Mouse (Mus musculus) ES-Bruce4 (cell line): ENCODE data around the gene Ankrd63. TPM values are rescaled to one million over a fixed set of nuclear protein-coding genes. Genes with fewer than 3 reads are reported as not detected.
"Not testable (repeated sequence)": the region's sequence is repeated elsewhere in the genome, so short reads cannot be mapped to it uniquely, and the experiment has no call there.

Experiments used
- H3K27ac ChIP-seq: 2 replicates; pipeline ENCODE4 v1.5.1; 2012; ENCODE audit warnings: low read length, inconsistent platforms; ENCODE audit not compliant: insufficient read depth
- H3K27me3 ChIP-seq: 2 replicates; pipeline ENCODE4 v1.6.1; 2012; ENCODE audit warnings: mild to moderate bottlenecking, low read length, inconsistent platforms; ENCODE audit not compliant: control insufficient read depth, poor library complexity, insufficient read depth, severe bottlenecking
- H3K36me3 ChIP-seq: 2 replicates; pipeline ENCODE4 v1.6.1; 2012; ENCODE audit warnings: inconsistent platforms, mild to moderate bottlenecking, low read length, moderate library complexity; ENCODE audit not compliant: control insufficient read depth, poor library complexity, insufficient read depth, severe bottlenecking
- H3K4me1 ChIP-seq: one replicate; pipeline ENCODE4 v1.8.1; 2011; ENCODE audit warnings: low read length; ENCODE audit not compliant: control insufficient read depth, insufficient read depth
- H3K4me3 ChIP-seq: 2 replicates; pipeline ENCODE4 v1.5.1; 2011; ENCODE audit warnings: low read depth, mild to moderate bottlenecking, low read length
- H3K9ac ChIP-seq: 2 replicates; pipeline ENCODE4 v1.6.1; 2012; ENCODE audit warnings: low read depth, mild to moderate bottlenecking, inconsistent platforms; ENCODE audit not compliant: poor library complexity, severe bottlenecking
- H3K9me3 ChIP-seq: replicated peaks from 2 replicates; pipeline ENCODE4 v1.6.1; 2012; ENCODE audit warnings: mild to moderate bottlenecking, low read length, inconsistent platforms; ENCODE audit not compliant: control insufficient read depth, poor library complexity, insufficient read depth, severe bottlenecking
- CTCF ChIP-seq: IDR thresholded peaks from one replicate; pipeline ENCODE4 v1.8.1; 2011; ENCODE audit warnings: low read depth, low read length
- EP300 ChIP-seq: IDR thresholded peaks from 2 replicates; pipeline ENCODE4 v1.6.1; 2011; ENCODE audit warnings: low read depth, low read length; ENCODE audit not compliant: insufficient read depth
- POLR2A ChIP-seq: IDR thresholded peaks from one replicate; pipeline ENCODE4 v1.8.1; 2011; ENCODE audit warnings: low read length; ENCODE audit not compliant: insufficient read depth
- polyA plus RNA-seq: library from polyadenylated mRNA; stranded (reverse); fragments of >200 nt; gene quantifications from 2 replicates; pipeline ENCODE4 v1.2.4, GENCODE M21; 2011; ENCODE audit warnings: low read depth; ENCODE audit not compliant: missing spikeins, insufficient read depth, insufficient read length

Ankrd63 gene
- polyA plus RNA-seq, 1 experiment: not detected

DNA sequence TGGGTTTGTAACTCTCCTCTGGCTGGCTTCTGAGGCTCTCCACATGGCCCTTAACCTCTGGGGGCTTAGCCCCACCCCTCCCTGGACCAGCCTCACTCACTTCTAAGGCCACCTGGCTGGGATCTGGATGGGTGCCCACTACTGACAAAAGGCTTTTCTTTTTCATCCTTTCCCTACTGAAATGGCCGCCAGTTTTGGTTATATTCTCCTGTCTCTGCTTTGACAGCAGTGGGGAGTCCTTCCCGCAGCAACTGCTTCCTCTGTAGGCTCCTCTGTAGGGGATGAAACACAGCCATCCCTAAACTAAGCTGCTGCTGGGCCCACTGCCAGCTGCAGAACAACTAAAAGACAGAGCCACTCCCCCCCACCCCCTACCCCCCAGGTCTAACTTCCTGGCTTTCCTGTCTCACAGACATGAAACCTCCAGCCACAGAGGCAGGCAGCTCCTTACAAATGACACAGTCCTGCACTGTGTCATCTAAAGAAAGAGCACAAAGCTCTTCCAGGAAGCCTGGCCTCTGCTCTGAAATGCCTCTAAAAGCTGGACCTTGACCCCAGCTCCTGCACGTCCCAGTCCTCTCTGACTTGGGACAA, 47.0 kb downstream of the Ankrd63 start:
- no peak overlapping the region for H3K27ac ChIP-seq
- no peak for TF ChIP-seq CTCF
- no peak for TF ChIP-seq POLR2A
- no peak for TF ChIP-seq EP300
- no peaks in the 10 kb centered on the region for H3K36me3 ChIP-seq
- no peak overlapping the region for H3K9ac ChIP-seq
- H3K4me1 ChIP-seq: peaks cover 11% of the 10 kb centered on the region
- H3K4me3 ChIP-seq: no peak overlapping the region
- H3K9me3 ChIP-seq: no peaks in the 10 kb centered on the region
- no peaks in the 10 kb centered on the region for H3K27me3 ChIP-seq

DNA sequence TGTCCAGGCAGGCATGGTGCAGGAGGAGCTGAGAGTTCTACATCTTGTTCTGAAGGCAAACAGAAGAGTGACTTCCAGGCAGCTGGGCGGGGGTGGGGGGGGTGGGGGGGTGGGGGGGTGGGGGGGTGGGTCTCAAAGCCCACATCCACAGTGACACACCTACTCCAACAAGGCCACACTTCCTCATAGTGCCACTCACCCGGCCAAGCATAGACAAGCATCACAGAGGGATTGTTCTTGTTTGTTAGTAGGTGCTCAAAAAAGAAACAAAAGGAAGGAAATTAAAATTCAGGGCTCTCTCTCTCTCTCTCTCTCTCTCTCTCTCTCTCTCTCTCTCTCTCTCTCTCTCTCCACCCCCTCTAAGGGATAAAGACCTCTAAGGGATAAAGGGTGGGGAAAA, 53.1 kb downstream of the Ankrd63 start:
- not testable (repeated sequence) for H3K4me3 ChIP-seq, H3K4me1 ChIP-seq, H3K27ac ChIP-seq, H3K27me3 ChIP-seq, H3K9me3 ChIP-seq, H3K36me3 ChIP-seq, H3K9ac ChIP-seq

Other genes starting within 250 kb of the Ankrd63 start
- 126 and 142 TPM in 2 replicates for gene Srp14, start 224.3 kb downstream of the Ankrd63 start, polyA plus RNA-seq
- 21.7 and 22.1 TPM in 2 replicates for gene Bmf, start 154.3 kb downstream of the Ankrd63 start, polyA plus RNA-seq
- gene Bub1b, start 105.8 kb downstream of the Ankrd63 start, polyA plus RNA-seq: 189 TPM in 2 replicates
- gene Pak6, start 40.7 kb downstream of the Ankrd63 start, polyA plus RNA-seq: 2.1 and 2.3 TPM in 2 replicates
- gene Plcb2, start 24.5 kb upstream of the Ankrd63 start, polyA plus RNA-seq: not detected in 2 replicates
- 3.6 and 3.8 TPM in 2 replicates for gene Inafm2, start 41.8 kb upstream of the Ankrd63 start, polyA plus RNA-seq
- gene Ccdc9b, start 58.7 kb upstream of the Ankrd63 start, polyA plus RNA-seq: 0.38 and 0.51 TPM in 2 replicates
- gene Phgr1, start 68.8 kb upstream of the Ankrd63 start, polyA plus RNA-seq: not detected in 2 replicates
- gene Disp2, start 75.8 kb upstream of the Ankrd63 start, polyA plus RNA-seq: not detected in 2 replicates
- gene Knstrn, start 110.0 kb upstream of the Ankrd63 start, polyA plus RNA-seq: 119 and 127 TPM in 2 replicates
- 28.7 and 30.3 TPM in 2 replicates for gene Ivd, start 158.0 kb upstream of the Ankrd63 start, polyA plus RNA-seq
- gene Bahd1, start 196.4 kb upstream of the Ankrd63 start, polyA plus RNA-seq: 12.2 and 14.1 TPM in 2 replicates
- gene Chst14, start 222.5 kb upstream of the Ankrd63 start, polyA plus RNA-seq: 9.3 and 10.3 TPM in 2 replicates